Mouse (Mus musculus): ENCODE measurements around the gene Trpv1. TPM values are rescaled to one million over a fixed set of nuclear protein-coding genes. Genes with fewer than 3 reads are reported as not detected.

Gene Trpv1
- total and polyA plus RNA-seq, 3 experiments, result 0.08 to 0.21 (median 0.11) TPM

DNA sequence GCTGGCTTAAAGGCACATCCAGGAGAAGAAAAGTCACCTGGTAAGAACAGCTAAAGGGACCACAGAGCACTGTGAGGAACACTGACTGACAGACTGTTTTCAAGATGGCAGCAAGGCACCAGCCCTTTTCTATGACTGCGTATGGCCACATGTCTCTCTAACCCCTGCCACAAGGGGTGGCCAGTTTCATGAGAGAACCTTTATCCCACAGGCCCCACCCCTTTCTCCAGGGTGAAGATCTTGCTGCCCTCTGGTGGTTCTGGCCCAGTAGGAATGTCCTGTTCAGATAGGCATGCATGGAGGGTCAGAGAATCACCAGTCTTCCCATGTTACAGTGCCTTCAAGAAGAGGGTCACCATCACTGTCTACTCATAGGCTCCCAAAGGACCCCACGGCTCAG lies 10.1 kb upstream of the Trpv1 start:
- intact Hi-C loops (cut with DNase I), result loop anchor here (5.0 kb wide), 1 partner anchor 58 kb away; no protein-coding TSS in a partner anchor
- no peaks in the 10 kb centered on the region for H3K27me3 ChIP-seq (ENCODE audit: control insufficient read depth, insufficient read depth, low read length)
- no peak for TF ChIP-seq POLR2A (IDR thresholded peaks at IDR 0.05; ENCODE audit: insufficient read depth, low read depth, low read length)
- peak; percentile 71 for TF ChIP-seq CTCF (IDR thresholded peaks at IDR 0.05)
- no peak for TF ChIP-seq EP300 (IDR thresholded peaks at IDR 0.05; ENCODE audit: insufficient read depth, low read depth, low read length)
- no peak overlapping the region for H3K4me3 ChIP-seq
- no peak overlapping the region for H3K9ac ChIP-seq (ENCODE audit: low read depth, low read length)
- no peaks in the 10 kb centered on the region for H3K4me1 ChIP-seq (ENCODE audit: control insufficient read depth, insufficient read depth, low read length)
- no peaks in the 10 kb centered on the region for H3K79me2 ChIP-seq (replicated peaks; ENCODE audit: control insufficient read depth, insufficient read depth, low read length)
- no peaks in the 10 kb centered on the region for H3K36me3 ChIP-seq (ENCODE audit: control insufficient read depth, insufficient read depth, low read length)
- WGBS, result 63% methylated on average over 2 of the region's 2 CpGs
- H3K27ac ChIP-seq, result no peak overlapping the region
- DNase-seq, result peak in 1 of 2 experiments; percentile 24

DNA sequence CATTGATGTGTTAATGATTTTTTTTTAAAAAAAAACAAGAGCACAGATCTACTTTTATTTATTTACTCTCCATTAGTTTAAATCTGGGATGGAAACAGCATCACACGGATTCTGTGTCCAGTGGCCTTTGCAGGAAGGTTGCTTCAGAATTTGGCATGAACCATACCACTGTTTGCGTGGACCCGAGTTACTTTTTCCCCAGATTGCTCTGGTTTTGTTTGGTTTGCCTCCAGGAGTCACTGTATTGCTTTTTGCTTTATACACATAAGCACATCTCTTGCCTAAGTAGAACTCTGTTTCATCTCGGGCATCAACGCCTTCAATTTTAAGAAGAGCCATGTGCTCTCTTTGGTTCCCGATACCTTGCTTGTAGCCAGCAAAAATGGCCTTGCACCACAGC lies 8.2 kb upstream of the Trpv1 start:
- 80% methylated on average over 6 of the region's 6 CpGs for WGBS
- Histone ChIP-seq H3K79me2 (replicated peaks; ENCODE audit: control insufficient read depth, insufficient read depth, low read length) (no peaks in the 10 kb centered on the region), H3K36me3 (ENCODE audit: control insufficient read depth, insufficient read depth, low read length) (no peaks in the 10 kb centered on the region), H3K9ac (ENCODE audit: low read depth, low read length) (no peak overlapping the region), H3K4me3 (no peak overlapping the region), H3K27ac (no peak overlapping the region), H3K4me1 (ENCODE audit: control insufficient read depth, insufficient read depth, low read length) (no peaks in the 10 kb centered on the region), H3K27me3 (ENCODE audit: control insufficient read depth, insufficient read depth, low read length) (no peaks in the 10 kb centered on the region)
- intact Hi-C loops (cut with DNase I), result no loop called here
- TF ChIP-seq CTCF (IDR thresholded peaks at IDR 0.05) (no peak), POLR2A (IDR thresholded peaks at IDR 0.05; ENCODE audit: insufficient read depth, low read depth, low read length) (no peak), EP300 (IDR thresholded peaks at IDR 0.05; ENCODE audit: insufficient read depth, low read depth, low read length) (no peak)
- DNase-seq, result no peak

DNA sequence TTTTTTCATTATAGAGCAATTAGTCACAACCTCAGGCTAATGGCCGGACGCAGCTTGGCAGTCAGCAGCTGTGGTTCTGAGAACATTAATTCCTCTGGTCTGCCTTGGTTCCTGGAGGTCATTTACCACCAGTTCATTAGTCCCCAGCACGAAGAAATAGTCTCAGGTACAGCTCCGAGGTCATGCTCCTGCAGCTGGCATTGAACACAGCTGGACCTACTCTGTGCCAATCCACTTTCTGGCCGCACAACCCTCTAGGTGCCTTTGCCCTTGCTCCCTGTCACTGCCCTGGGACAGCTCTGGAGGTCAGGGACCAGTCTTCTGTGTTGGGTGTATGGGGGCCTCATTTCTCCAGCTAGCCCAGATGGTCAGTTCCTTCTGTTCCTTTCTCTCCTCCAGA lies 5.2 kb upstream of the Trpv1 start:
- 68% methylated on average over 5 of the region's 5 CpGs for WGBS

DNA sequence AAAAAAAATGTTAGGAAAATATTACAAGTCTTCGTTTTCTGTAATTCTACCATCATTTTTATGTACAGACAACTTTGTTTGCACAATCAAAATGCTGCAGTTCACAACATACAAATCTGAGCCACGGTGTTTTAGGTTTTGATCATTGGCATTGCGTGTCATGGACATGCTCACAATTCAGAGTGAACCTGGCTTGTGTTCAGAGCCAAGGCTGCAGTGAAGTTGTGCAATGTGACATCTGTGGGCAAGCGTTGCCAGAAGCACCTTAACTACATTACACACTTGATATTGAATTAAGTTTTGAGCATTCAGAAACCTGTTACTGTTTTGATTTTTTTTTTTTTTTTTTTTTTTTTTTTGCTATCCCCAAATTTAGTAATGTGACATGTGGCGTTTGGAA lies 4.0 kb upstream of the Trpv1 start:
- no peaks in the 10 kb centered on the region for H3K36me3 ChIP-seq (ENCODE audit: control insufficient read depth, insufficient read depth, low read length)
- 77% methylated on average over 5 of the region's 5 CpGs for WGBS
- no peak overlapping the region for H3K9ac ChIP-seq (ENCODE audit: low read depth, low read length)
- intact Hi-C loops (cut with DNase I), result no loop called here
- H3K79me2 ChIP-seq (replicated peaks; ENCODE audit: control insufficient read depth, insufficient read depth, low read length), result no peaks in the 10 kb centered on the region
- no peak for TF ChIP-seq POLR2A (IDR thresholded peaks at IDR 0.05; ENCODE audit: insufficient read depth, low read depth, low read length)
- no peak for TF ChIP-seq CTCF (IDR thresholded peaks at IDR 0.05)
- TF ChIP-seq EP300 (IDR thresholded peaks at IDR 0.05; ENCODE audit: insufficient read depth, low read depth, low read length), result no peak
- no peak overlapping the region for H3K4me3 ChIP-seq
- no peaks in the 10 kb centered on the region for H3K4me1 ChIP-seq (ENCODE audit: control insufficient read depth, insufficient read depth, low read length)
- DNase-seq, result no peak
- no peak overlapping the region for H3K27ac ChIP-seq
- H3K27me3 ChIP-seq (ENCODE audit: control insufficient read depth, insufficient read depth, low read length), result no peaks in the 10 kb centered on the region

More for the DNA sequence above, 5.2 kb upstream of the Trpv1 start:
- no peak for DNase-seq
- TF ChIP-seq POLR2A (IDR thresholded peaks at IDR 0.05; ENCODE audit: insufficient read depth, low read depth, low read length), result no peak
- Histone ChIP-seq H3K4me3 (no peak overlapping the region), H3K27ac (no peak overlapping the region), H3K9ac (ENCODE audit: low read depth, low read length) (no peak overlapping the region), H3K79me2 (replicated peaks; ENCODE audit: control insufficient read depth, insufficient read depth, low read length) (no peaks in the 10 kb centered on the region), H3K36me3 (ENCODE audit: control insufficient read depth, insufficient read depth, low read length) (no peaks in the 10 kb centered on the region), H3K27me3 (ENCODE audit: control insufficient read depth, insufficient read depth, low read length) (no peaks in the 10 kb centered on the region), H3K4me1 (ENCODE audit: control insufficient read depth, insufficient read depth, low read length) (no peaks in the 10 kb centered on the region)
- intact Hi-C loops (cut with DNase I), result no loop called here

DNA sequence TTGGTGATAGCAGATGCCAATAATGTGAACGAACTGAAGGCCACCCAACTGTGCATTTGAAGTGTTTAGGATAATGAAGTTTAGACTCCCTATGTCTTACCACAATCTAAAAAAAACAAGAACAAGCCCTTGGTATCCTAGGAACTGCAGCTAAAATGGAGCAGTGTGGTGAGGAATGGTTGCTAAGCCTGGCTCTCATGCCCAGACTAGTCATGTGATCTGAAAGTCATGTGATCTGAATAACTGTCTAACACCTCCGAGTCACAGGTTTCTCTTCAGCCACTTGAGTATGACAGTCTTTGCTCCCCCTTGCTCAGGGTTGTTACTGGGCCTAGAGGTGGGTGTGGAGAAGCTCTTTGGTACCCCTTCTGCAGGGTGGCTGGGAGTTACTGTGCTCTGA lies 1.6 kb upstream of the Trpv1 start:
- 44% methylated on average over 2 of the region's 2 CpGs for WGBS
- Histone ChIP-seq H3K27ac (no peak overlapping the region), H3K4me1 (ENCODE audit: control insufficient read depth, insufficient read depth, low read length) (peaks cover 12% of the 10 kb centered on the region), H3K27me3 (ENCODE audit: control insufficient read depth, insufficient read depth, low read length) (no peaks in the 10 kb centered on the region), H3K79me2 (replicated peaks; ENCODE audit: control insufficient read depth, insufficient read depth, low read length) (no peaks in the 10 kb centered on the region), H3K36me3 (ENCODE audit: control insufficient read depth, insufficient read depth, low read length) (no peaks in the 10 kb centered on the region), H3K9ac (ENCODE audit: low read depth, low read length) (no peak overlapping the region), H3K4me3 (no peak overlapping the region)
- DNase-seq, result no peak
- no peak for TF ChIP-seq EP300 (IDR thresholded peaks at IDR 0.05; ENCODE audit: insufficient read depth, low read depth, low read length)
- intact Hi-C loops (cut with DNase I), result no loop called here

DNA sequence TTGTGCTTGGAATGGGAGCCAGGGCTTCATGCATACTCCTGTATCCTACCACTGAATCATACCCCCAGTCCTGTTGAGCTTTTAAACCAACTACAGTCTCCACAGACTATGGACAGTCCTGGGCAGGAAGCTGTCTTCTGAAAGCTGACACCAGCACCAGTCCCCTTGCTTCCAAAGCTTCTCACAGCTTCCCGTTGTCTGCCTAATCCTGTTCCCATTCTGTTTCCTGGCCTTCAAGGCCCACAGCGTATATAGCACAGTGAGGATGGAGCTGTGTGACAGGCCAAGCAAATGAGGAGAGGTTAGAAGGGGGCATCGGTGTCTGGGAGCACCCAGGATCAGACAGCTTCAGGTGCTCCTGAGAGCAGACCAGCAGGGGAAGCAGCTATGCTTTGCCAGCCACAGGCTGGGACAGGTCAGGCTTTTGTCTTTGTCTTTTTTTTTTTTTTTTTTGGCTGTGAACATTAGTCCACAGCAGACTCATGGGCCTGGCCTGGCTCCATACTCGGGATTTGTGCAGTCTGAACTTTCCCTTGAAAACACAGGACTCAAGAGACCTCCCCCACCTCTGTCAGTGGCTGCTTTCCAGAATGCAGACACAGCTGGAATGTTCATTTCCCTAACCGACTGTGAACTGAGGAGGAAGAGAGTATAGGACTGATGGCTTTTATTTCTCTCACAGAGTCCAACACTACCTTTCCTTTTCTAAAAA lies 2.1 kb downstream of the Trpv1 start:
- no peak overlapping the region for H3K4me3 ChIP-seq
- peak overlapping the region; percentile 83 for H3K27ac ChIP-seq
- H3K79me2 ChIP-seq (replicated peaks; ENCODE audit: control insufficient read depth, insufficient read depth, low read length), result no peaks in the 10 kb centered on the region
- H3K9ac ChIP-seq (ENCODE audit: low read depth, low read length), result peak overlapping the region; percentile 12; the same call in 1 of the 2 replicates
- peaks cover 12% of the 10 kb centered on the region for H3K4me1 ChIP-seq (ENCODE audit: control insufficient read depth, insufficient read depth, low read length)
- WGBS, result 13% methylated on average over 5 of the region's 5 CpGs
- DNase-seq, result peak; percentile 79 to 86
- H3K36me3 ChIP-seq (ENCODE audit: control insufficient read depth, insufficient read depth, low read length), result no peaks in the 10 kb centered on the region
- intact Hi-C loops (cut with DNase I), result loop anchor here (5.0 kb wide), 1 partner anchor 46 kb away; no protein-coding TSS in a partner anchor
- peak; percentile 40 for TF ChIP-seq CTCF (IDR thresholded peaks at IDR 0.05)
- TF ChIP-seq EP300 (IDR thresholded peaks at IDR 0.05; ENCODE audit: insufficient read depth, low read depth, low read length), result peak; percentile 67; the same call in 1 of the 2 replicates
- no peak for TF ChIP-seq POLR2A (IDR thresholded peaks at IDR 0.05; ENCODE audit: insufficient read depth, low read depth, low read length)
- H3K27me3 ChIP-seq (ENCODE audit: control insufficient read depth, insufficient read depth, low read length), result no peaks in the 10 kb centered on the region
